Mouse (Mus musculus): ENCODE measurements around the gene Traf5.

DNA sequence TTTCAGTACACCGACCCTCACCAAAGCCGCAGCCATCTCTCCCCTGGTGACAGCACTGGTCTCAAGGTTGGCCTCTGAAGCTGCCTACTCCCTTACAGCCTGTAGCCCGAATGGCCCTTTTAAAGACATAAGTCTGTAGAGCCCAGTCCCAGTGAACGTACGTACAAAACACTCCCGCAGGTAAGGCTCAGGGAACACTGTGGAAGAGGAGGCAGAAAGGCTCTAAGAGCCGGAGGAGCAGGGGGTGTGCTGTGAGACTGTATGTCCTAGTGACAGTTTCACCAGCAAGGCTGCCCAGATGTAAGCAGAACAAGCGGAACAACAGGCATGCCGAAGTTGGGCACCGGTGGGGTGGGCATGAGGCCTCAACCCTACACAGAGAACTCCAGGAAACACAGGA, 7.1 kb downstream of the Traf5 start:
- TF ChIP-seq HCFC1 (IDR thresholded peaks at IDR 0.05; ENCODE audit: borderline replicate concordance, insufficient read depth, low read length) (no peak), ZC3H11A (IDR thresholded peaks at IDR 0.05; ENCODE audit: borderline replicate concordance, low read depth, low read length) (no peak)
